Comparison of ENCODE assay signal across 15 mouse cellular contexts in the genomic region with DNA sequence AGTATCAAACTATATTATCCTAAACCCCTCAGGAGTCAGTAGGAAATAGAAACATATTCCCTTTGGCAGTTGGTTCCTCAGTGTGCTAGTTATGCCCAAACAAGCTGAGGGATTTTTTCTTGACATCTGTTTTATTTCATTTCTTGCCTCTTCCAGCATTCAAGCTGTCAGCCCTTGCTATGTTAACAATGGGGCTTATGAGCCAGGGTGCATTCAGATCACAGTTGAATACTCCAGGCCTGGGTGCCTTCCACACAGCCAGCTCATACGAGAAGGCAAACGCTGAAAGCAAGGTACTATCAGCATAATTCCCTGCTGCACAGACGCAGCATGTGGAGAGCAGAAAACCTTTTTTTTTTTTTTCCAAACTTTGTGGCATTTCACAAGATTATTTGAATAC.
DNase-seq lines count a peak whose midpoint lies in the region; ATAC-seq and TF ChIP-seq lines count a peak whose summit lies in the region.
"Had no signal": no experiment of that assay in that cellular context is flagged by ENCODE, and none has a peak within 500 bp of the region (broad histone marks: within the 10 kb centered on the region; RNA-seq: fewer than 3 reads in every experiment).

No protein-coding gene starts in this region.

- peak; percentile 7 for DNase-seq in embryo, embryonic 11 days
- no peak for DNase-seq in embryo, embryonic 9.5 days (ENCODE audit: extremely low spot score)
- peak; percentile 69 for DNase-seq in lung, embryonic 14.5 days
- no peak for DNase-seq in lung, adult 18-20 months
- DNase-seq in layer of hippocampus, adult 18-20 months (ENCODE audit: low spot score in 2 of 2) = peak; percentile 14 to 52
- DNase-seq in lung, postnatal 4 days = peak; percentile 6 to 57
- DNase-seq in thymus, adult 18-20 months = no peak
- DNase-seq: cerebellum, adult 8-10 months had no signal

- H3K36me3 ChIP-seq in lung, embryonic 14.5 days (ENCODE audit: insufficient read depth) = no peaks in the 10 kb centered on the region
- H3K36me3 ChIP-seq in intestine, embryonic 16.5 days (ENCODE audit: control insufficient read depth, insufficient read depth, low read length) = no peaks in the 10 kb centered on the region
- H3K36me3 ChIP-seq: embryonic facial prominence, embryonic 12.5 days; heart, embryonic 13.5 days; limb, embryonic 10.5 days; neural tube, embryonic 13.5 days had no signal

- no peak for TF ChIP-seq CTCF in lung, embryonic 14.5 days (IDR thresholded peaks at IDR 0.05; ENCODE audit: low read depth)

- no peak overlapping the region for H3K4me3 ChIP-seq in lung, embryonic 14.5 days (ENCODE audit: low read depth, low read length)
- no peak overlapping the region for H3K4me3 ChIP-seq in intestine, embryonic 16.5 days (ENCODE audit: low read length)
- H3K4me3 ChIP-seq: embryonic facial prominence, embryonic 12.5 days; heart, embryonic 13.5 days; limb, embryonic 10.5 days; neural tube, embryonic 13.5 days had no signal

- 40% methylated on average over 3 of the region's 3 CpGs for whole genome bisulfite sequencing in lung, embryonic 14.5 days
- WGBS in intestine, embryonic 16.5 days = 50% methylated on average over 3 of the region's 3 CpGs

- H3K27ac ChIP-seq in lung, embryonic 14.5 days (ENCODE audit: low read depth) = no peak overlapping the region
- no peak overlapping the region for H3K27ac ChIP-seq in intestine, embryonic 16.5 days (ENCODE audit: low read length)
- H3K27ac ChIP-seq: embryonic facial prominence, embryonic 12.5 days; heart, embryonic 13.5 days; limb, embryonic 10.5 days; liver, embryonic 14.5 days; neural tube, embryonic 13.5 days had no signal

- no peak overlapping the region for H3K9ac ChIP-seq in lung, embryonic 14.5 days
- H3K9ac ChIP-seq in intestine, embryonic 16.5 days (ENCODE audit: low read depth, low read length) = no peak overlapping the region
- H3K9ac ChIP-seq: embryonic facial prominence, embryonic 12.5 days; heart, embryonic 13.5 days; liver, embryonic 14.5 days; neural tube, embryonic 13.5 days had no signal

- H3K9me3 ChIP-seq in lung, embryonic 14.5 days (ENCODE audit: low read depth, low read length) = no peaks in the 10 kb centered on the region
- H3K9me3 ChIP-seq in intestine, embryonic 16.5 days (ENCODE audit: control insufficient read depth, low read length) = no peaks in the 10 kb centered on the region
- H3K9me3 ChIP-seq: embryonic facial prominence, embryonic 12.5 days; heart, embryonic 13.5 days; limb, embryonic 10.5 days; neural tube, embryonic 13.5 days had no signal

- no peaks in the 10 kb centered on the region for H3K4me1 ChIP-seq in lung, embryonic 14.5 days (ENCODE audit: insufficient read depth)
- H3K4me1 ChIP-seq in intestine, embryonic 16.5 days (ENCODE audit: control insufficient read depth, insufficient read depth, low read length) = no peaks in the 10 kb centered on the region
- H3K4me1 ChIP-seq: embryonic facial prominence, embryonic 12.5 days; heart, embryonic 13.5 days; limb, embryonic 10.5 days; neural tube, embryonic 13.5 days had no signal

- H3K4me2 ChIP-seq in lung, embryonic 14.5 days = no peak overlapping the region
- no peak overlapping the region for H3K4me2 ChIP-seq in intestine, embryonic 16.5 days (ENCODE audit: low read depth, low read length)
- H3K4me2 ChIP-seq: embryonic facial prominence, embryonic 12.5 days; heart, embryonic 13.5 days; neural tube, embryonic 13.5 days had no signal

- peak; percentile 73 for ATAC-seq in lung, embryonic 14.5 days (ENCODE audit: insufficient read depth)
- no peak for ATAC-seq in intestine, embryonic 16.5 days
- ATAC-seq: Patski had no signal

- H3K27me3 ChIP-seq in lung, embryonic 14.5 days (ENCODE audit: insufficient read depth, low read length) = no peaks in the 10 kb centered on the region
- no peaks in the 10 kb centered on the region for H3K27me3 ChIP-seq in intestine, embryonic 16.5 days (replicated peaks; ENCODE audit: control insufficient read depth, insufficient read depth, low read length)
- H3K27me3 ChIP-seq: embryonic facial prominence, embryonic 12.5 days; heart, embryonic 13.5 days; neural tube, embryonic 13.5 days had no signal

Comparison
In these comparisons a context has a peak if more than half of its experiments do, and no peak if none do; other contexts are left out.
1. DNase-seq: peak in embryo, embryonic 11 days (single experiment), lung, embryonic 14.5 days (single experiment), layer of hippocampus, adult 18-20 months (2 of 2) and lung, postnatal 4 days (2 of 2); none in embryo, embryonic 9.5 days (single experiment), lung, adult 18-20 months (0 of 2) and thymus, adult 18-20 months (0 of 2).